Mouse (Mus musculus): ENCODE measurements around the gene Ccdc54. TPM values are rescaled to one million over a fixed set of nuclear protein-coding genes. Genes with fewer than 3 reads are reported as not detected.
A peak's percentile ranks its signal among the peaks of the same experiment; 100 is the strongest.

The Ccdc54 gene
- not detected for total RNA-seq (2021)

- no peak for DNase-seq
Observed at GRCm38 (mm10) chr16:50591054-50591453, at the start of gene Ccdc54. TSS of gene Ccdc54 (minus strand) at chr16:50591154.

GRCm38 (mm10) chr16:50632585-50632984, 41.6 kb upstream of the Ccdc54 start:
- no peak for DNase-seq

- no peak for DNase-seq
Observed at GRCm38 (mm10) chr16:50615569-50615968, 24.6 kb upstream of the Ccdc54 start.

- no peak for DNase-seq
Observed at GRCm38 (mm10) chr16:50612944-50613343, 22.0 kb upstream of the Ccdc54 start.

DNA sequence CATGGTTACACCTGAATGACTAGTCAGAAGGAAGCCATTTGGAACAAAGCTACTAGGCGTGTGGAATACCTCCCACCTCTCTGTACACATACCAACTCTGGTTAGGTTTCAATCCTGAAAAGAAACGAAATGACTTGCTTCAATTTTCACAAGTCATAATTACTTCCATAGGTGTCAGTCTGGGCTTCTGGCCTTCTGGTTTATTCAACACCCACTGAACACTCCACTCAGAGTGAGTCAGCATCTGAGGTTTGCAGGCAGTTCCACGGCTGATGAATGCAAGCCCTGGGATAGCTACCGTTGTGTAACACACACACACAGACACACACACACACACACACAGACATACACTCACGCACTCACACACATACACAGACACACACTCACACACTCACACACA, 19.6 kb upstream of the Ccdc54 start:
- DNase-seq: no peak

- no peak for DNase-seq
Observed at GRCm38 (mm10) chr16:50607776-50608562, 17.0 kb upstream of the Ccdc54 start.

GRCm38 (mm10) chr16:50604826-50605225, 13.9 kb upstream of the Ccdc54 start:
- no peak for DNase-seq

DNA sequence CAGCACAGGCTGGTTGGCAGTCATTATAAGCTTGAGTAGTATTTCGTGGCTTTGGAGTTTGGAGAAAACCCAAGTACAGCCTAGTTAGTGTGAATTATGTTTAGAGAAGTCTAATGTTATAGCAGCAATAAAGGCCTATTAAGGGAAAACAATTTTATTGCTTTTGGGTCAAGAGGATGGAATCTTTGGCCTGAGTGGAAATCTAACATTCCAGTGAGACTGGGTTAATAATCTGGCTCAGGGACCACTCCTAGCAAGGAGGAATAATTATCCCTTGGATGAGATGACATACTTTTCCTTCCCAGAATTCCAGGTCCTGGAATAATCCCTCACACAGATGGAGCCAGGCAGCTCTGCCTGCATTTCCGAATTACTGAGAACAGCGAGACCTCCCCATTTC, 11.0 kb upstream of the Ccdc54 start:
- no peak for DNase-seq

- no peak for DNase-seq
Observed at GRCm38 (mm10) chr16:50600665-50601064, 9.7 kb upstream of the Ccdc54 start.

DNA sequence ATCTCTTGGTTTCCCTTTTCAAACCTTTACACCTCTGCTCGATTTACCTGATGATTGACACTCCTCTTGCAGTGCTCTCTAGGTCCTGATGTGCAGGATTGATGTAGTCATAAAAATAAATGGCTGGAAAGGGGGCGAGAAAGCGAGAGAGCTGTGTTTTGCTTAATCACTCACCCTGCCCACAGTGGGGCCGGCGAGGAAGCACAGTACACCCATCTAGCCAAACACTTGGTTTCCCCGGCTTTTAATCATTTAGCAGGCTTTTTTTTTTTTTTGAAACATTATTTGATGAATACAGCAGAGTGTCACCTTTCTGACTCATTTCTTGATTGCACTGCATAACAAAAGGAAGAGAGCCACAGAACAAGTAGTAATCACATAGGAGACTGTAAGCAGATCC, 5.7 kb upstream of the Ccdc54 start:
- DNase-seq: no peak

DNA sequence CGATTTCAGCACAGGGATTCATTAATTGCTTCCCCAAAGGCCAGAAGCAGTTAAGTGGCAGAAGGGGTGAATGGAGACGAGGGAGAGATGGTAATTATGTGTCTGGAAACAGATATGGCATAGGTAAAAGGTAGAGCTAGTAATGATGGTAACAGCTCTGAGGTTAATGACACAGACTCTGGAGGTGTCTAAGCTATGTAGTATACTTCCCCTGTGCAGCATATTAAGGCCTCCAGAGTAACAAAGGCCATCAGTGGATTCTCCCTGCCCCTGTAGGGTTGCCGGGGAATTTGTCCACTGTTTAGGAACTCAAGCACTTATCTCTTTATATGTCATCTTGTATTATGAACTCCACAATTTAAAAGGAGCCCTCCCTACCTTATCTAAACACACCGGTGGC, 5.2 kb upstream of the Ccdc54 start:
- DNase-seq: no peak

- no peak for DNase-seq
Observed at GRCm38 (mm10) chr16:50594876-50595275, 3.9 kb upstream of the Ccdc54 start.

GRCm38 (mm10) chr16:50593361-50593760, 2.4 kb upstream of the Ccdc54 start:
- peak; percentile 4 for DNase-seq

- DNase-seq: no peak
Observed at GRCm38 (mm10) chr16:50589574-50590151, 1.3 kb downstream of the Ccdc54 start.

DNA sequence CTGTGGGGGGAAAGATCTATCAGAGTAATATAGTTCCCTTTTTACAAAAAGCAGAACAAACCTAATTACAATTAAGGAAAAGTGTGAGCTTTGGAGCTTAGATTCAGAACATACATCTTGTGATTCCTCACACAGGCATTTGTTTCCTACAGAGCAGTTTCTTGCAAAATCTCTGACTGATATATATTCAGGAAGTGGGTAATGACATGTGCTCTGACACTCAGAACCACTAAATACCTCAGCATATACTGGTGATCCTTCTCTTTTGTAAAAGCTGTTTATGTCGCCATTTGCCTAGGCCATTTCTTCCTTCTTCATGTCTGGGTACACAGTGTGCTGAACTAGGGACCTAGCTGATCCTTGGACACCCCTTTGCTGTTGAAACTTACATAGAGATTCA, 2.8 kb downstream of the Ccdc54 start:
- DNase-seq: no peak

GRCm38 (mm10) chr16:50587139-50587538, 3.8 kb downstream of the Ccdc54 start:
- DNase-seq: no peak

DNA sequence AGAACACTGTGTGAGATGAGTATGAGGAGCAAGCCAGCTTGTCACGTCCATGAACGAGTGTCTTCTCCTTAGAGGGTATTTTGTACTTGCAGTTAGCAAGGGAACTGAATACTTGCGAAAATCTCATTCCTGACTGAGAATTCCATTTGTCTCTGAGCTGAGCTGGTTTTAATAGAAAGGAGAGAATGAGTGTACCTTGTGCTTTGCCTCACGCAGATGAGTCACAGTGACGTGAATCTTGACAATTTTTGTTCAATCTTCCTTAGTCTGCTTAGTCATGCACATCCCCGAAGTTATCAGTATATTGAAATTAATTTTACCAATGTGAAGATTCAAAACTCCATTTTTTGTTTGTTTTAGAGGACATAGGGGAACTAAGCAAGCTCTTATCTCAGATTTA, 12.6 kb downstream of the Ccdc54 start:
- DNase-seq: no peak

- DNase-seq: no peak
Observed at GRCm38 (mm10) chr16:50572557-50572956, 18.4 kb downstream of the Ccdc54 start.

DNA sequence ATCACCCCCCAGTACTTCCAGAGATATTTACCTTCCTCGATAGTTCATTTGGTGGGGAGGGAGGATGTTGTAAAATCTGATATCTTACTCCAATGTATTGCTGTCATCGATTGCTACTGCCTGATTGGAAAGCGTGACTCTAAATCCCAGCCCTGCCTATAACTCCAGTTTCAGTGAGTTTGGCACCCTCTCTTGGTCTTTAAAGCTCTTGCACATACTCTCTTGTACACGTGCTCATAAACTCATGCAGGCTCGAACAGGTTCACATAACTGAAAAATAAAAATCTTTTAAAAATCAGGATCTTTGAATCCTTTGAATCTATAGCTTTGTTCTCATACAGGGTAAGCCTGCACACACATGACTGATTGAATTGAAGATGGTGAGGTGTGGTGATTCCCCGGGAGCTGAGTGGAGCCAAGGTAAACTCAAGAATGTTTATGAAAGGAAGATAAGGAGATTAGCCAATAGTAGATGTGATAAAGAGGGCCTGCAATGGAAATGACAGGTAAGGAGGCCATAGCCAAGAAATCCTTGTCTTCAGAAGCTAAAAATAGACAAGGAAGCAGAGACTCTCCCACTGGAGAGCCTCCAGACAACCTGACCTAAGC, 31.7 kb downstream of the Ccdc54 start:
- no peak for DNase-seq

- DNase-seq: no peak
Observed at GRCm38 (mm10) chr16:50553828-50554227, 37.1 kb downstream of the Ccdc54 start.

DNA sequence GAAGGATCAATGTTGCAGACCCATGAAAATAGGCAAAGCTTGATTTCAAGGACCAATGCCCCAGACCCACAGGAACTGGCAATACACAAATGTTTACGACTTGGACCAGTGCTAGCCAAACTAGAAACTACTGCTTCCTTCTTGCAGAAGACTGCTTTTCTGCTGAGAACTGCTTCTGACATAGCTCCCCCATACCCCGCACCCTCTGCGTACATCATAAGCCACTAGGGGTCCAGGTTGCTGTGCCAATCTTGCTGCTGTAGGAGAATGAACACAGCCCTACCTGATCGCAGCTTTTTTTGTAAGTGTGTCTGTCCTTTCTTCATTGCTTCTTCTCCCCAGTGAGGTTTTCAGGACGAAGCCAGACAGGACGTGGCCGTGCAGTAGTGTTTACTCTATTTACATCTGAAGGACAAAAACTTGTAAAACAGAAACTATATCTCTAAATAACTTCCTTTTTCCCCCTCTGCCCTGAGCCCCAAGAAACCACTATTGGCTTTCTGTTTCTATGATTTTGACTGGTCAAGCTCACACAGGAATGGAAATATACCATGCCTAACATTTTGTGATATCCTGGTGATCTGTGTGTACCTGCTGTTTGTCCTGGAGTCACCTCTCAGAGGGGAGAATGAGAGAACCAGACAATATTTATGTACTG, 39.0 kb downstream of the Ccdc54 start:
- DNase-seq: no peak

GRCm38 (mm10) chr16:50550927-50551326, 40.0 kb downstream of the Ccdc54 start:
- no peak for DNase-seq
